Mouse (Mus musculus) lung, postnatal 0 days (tissue): ENCODE results near the gene Mip. TPM values are rescaled to one million over a fixed set of nuclear protein-coding genes. Genes with fewer than 3 reads are reported as not detected.

Source experiments
- ATAC-seq: fragments of 200-750 bp; cut with Nextera tagmentation; 2 replicates; pipeline ENCODE4 v1.8.0; 2017; ENCODE audit warnings: moderate library complexity
- DNase-seq: peaks from one replicate; pipeline ENCODE4 v3.0.0-alpha.2; 2016; ENCODE audit warnings: low spot score
- H3K27ac ChIP-seq: fragments of 300-500 bp; sonication (generic); 2 replicates; pipeline ENCODE4 v1.5.1; 2014; ENCODE audit warnings: antibody characterized with exemption, mild to moderate bottlenecking, low read length, mixed read lengths
- H3K27me3 ChIP-seq: fragments of 300-500 bp; sonication (generic); replicated peaks from 2 replicates; pipeline ENCODE4 v1.6.1; 2014; ENCODE audit warnings: low read length, mixed read lengths; ENCODE audit not compliant: insufficient read depth
- H3K36me3 ChIP-seq: fragments of 300-500 bp; sonication (generic); 2 replicates; pipeline ENCODE4 v1.6.1; 2014; ENCODE audit warnings: low read length, mixed read lengths; ENCODE audit not compliant: insufficient read depth
- H3K4me1 ChIP-seq: fragments of 300-500 bp; sonication (generic); 2 replicates; pipeline ENCODE4 v1.6.1; 2014; ENCODE audit warnings: antibody characterized with exemption, low read depth, low read length, mixed read lengths; ENCODE audit not compliant: insufficient read depth
- H3K4me2 ChIP-seq: fragments of 300-500 bp; sonication (generic); replicated peaks from 2 replicates; pipeline ENCODE4 v1.6.1; 2014; ENCODE audit warnings: low read depth, mild to moderate bottlenecking, low read length, moderate library complexity, mixed read lengths
- H3K4me3 ChIP-seq: fragments of 300-500 bp; sonication (generic); 2 replicates; pipeline ENCODE4 v1.5.1; 2014; ENCODE audit warnings: low read depth, low read length
- H3K9ac ChIP-seq: fragments of 300-500 bp; sonication (generic); replicated peaks from 2 replicates; pipeline ENCODE4 v1.6.1; 2014; ENCODE audit warnings: low read depth, mild to moderate bottlenecking
- H3K9me3 ChIP-seq: fragments of 300-500 bp; sonication (generic); 2 replicates; pipeline ENCODE4 v1.6.1; 2016; ENCODE audit warnings: low read length, mixed read lengths
- CTCF ChIP-seq: IDR thresholded peaks from 2 replicates; pipeline ENCODE4 v1.5.1; 2016; ENCODE audit warnings: antibody characterized with exemption, mild to moderate bottlenecking
- EP300 ChIP-seq: IDR thresholded peaks from 2 replicates; pipeline ENCODE4 v1.6.1; 2016; ENCODE audit warnings: antibody characterized with exemption, mild to moderate bottlenecking, control low read depth
- WGBS: fragments of 180-500 bp; shearing (Covaris S2); extraction: QIAGEN DNeasy Blood & Tissue Kit; methylation state at CpG from one replicate; pipeline ENCODE4 v1.1.7; 2014; 5-methylcytosine and 5-hydroxymethylcytosine counted together
- polyA plus RNA-seq: library from polyadenylated mRNA; unstranded; fragments of >200 nt; fragmentation: Nextera tagmentation; extraction: Ambion mirVana; gene quantifications from 2 replicates; pipeline ENCODE4 v1.2.1, GENCODE M21; 2015

Mip gene
- polyA plus RNA-seq, 1 experiment from 2014 or later = not detected

DNA sequence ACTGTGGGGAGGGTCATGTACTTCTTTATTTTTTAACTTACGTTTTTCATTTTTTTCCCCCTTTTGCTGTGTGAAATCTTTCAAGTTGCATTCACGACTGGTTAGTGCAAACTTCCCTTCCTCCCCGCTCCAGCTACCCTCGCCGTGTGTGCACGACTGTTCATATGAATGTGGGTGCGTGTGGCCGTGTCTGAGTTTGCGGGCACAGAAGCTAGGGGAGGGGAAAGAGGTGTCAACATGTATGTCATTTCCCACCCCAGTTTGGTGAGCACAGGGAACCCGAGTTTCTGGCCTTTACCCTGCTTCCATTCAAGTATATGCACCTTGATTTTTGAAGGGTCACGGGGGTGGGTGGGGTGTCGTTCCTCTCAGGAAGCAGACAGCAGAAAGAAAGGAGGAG, 4.9 kb downstream of the Mip start:
- 68% methylated on average over 12 of the region's 12 CpGs for WGBS
- no peaks in the 10 kb centered on the region for H3K36me3 ChIP-seq

GRCm38 (mm10) chr10:128231146-128231545, 5.5 kb downstream of the Mip start:
- TF ChIP-seq EP300 = no peak
- TF ChIP-seq CTCF = no peak
- Histone ChIP-seq H3K4me2 (peak overlapping the region; percentile 87), H3K4me3 (peak overlapping the region; percentile 72; the same call in 1 of the 2 replicates), H3K9ac (no peak overlapping the region), H3K9me3 (no peaks in the 10 kb centered on the region), H3K27me3 (no peaks in the 10 kb centered on the region), H3K36me3 (no peaks in the 10 kb centered on the region), H3K4me1 (no peaks in the 10 kb centered on the region), H3K27ac (no peak overlapping the region)
- WGBS = 8% methylated on average over 5 of the region's 5 CpGs
- no peak for DNase-seq
- no peak for ATAC-seq

More for the DNA sequence above, 4.9 kb downstream of the Mip start:
- H3K27me3 ChIP-seq = no peaks in the 10 kb centered on the region
- H3K9me3 ChIP-seq = no peaks in the 10 kb centered on the region
- H3K4me1 ChIP-seq = no peaks in the 10 kb centered on the region
- no peak overlapping the region for H3K4me3 ChIP-seq
- DNase-seq (no peak), ATAC-seq (no peak)
- no peak overlapping the region for H3K9ac ChIP-seq
- no peak overlapping the region for H3K27ac ChIP-seq
- TF ChIP-seq CTCF (no peak), EP300 (no peak)
- no peak overlapping the region for H3K4me2 ChIP-seq

DNA sequence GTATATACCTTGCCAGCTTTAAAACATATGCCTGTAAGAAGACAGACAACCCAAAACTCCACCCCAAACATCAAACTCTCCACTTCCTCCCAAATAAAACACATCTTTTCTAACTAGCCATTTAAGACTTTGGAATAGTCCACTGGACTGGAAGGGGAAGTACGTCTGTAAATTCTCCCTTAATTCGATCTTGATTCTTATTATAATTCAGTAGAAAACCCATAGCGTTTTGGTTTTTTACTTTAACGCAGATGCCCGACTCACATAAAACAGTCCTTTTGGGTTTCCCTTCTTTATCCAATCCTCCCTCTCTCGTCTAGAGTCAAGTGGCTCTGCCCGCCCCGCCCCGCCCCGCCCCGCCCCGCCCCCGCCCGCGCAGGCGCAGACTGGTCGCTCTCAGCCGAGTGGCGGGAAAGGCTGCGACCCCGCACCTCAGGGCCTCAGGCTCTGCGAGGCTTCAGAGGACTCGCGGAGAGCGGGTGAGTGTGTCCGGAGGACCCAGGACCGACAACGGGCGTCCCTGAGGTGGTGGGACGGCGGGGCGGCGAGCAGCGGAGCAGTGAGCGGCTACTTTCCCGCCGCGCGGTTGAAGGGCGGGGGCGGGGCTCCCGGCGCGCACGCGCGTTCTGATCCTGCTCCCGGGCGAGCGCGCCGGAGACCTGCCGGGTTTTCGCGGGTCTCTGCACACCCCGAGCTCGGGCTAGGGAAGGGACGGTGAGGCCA, 6.2 kb downstream of the Mip start, which contains the start of gene Timeless:
Timeless (plus strand) TSS at position 369 of the 723 bp plus-strand sequence.
- TF ChIP-seq EP300 (0 out of 2 replicates have a peak, but pooled peaks have one; percentile 37), CTCF (no peak)
- Histone ChIP-seq H3K27ac (peak within 1 kb of the TSS; percentile 90), H3K4me1 (no peaks in the 10 kb centered on the region), H3K9me3 (no peaks in the 10 kb centered on the region), H3K36me3 (no peaks in the 10 kb centered on the region), H3K27me3 (no peaks in the 10 kb centered on the region), H3K4me3 (peak within 1 kb of the TSS; percentile 72), H3K4me2 (peak within 1 kb of the TSS; percentile 87), H3K9ac (peak within 1 kb of the TSS; percentile 48)
- ATAC-seq (peak; percentile 94), DNase-seq (peak; percentile 84)
- 1% methylated on average over 53 of the region's 58 CpGs for WGBS

DNA sequence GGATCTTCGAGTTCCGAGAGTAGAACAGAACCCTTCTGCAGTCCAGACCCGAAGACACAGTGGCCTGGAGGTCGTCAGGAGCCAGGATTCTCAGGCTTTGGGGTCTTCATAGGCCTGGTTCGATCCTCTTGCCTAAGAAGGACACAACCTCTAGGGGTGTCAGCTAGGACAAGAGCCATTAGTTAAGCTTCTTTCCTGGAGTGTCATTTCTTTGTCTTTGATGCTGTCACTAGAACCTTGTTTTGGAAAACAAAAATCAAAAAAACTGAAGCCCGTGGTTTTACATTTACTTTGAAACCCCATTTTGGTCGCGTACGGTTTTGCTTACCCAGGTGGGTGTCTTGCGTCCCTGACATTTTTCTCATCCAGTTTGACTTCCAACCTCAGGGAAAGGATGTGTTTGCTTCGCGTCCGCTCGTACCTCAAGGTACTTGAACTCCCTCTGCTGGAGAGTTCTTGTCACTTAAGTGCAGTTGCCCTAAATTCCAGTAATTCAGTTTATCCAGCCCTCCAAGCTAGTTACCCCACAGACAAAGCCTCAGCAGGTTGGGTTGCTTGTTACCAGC, 6.9 kb downstream of the Mip start:
- Histone ChIP-seq H3K4me2 (peak overlapping the region; percentile 87), H3K36me3 (no peaks in the 10 kb centered on the region), H3K27ac (peak overlapping the region; percentile 90), H3K4me3 (peak overlapping the region; percentile 72), H3K27me3 (no peaks in the 10 kb centered on the region), H3K4me1 (no peaks in the 10 kb centered on the region), H3K9ac (peak overlapping the region; percentile 48), H3K9me3 (no peaks in the 10 kb centered on the region)
- ATAC-seq = peak; percentile 59
- TF ChIP-seq EP300 (no peak), CTCF (peak; percentile 90)
- peak; percentile 94 for DNase-seq
- WGBS = 0% methylated on average over 14 of the region's 14 CpGs

- Histone ChIP-seq H3K4me1 (no peaks in the 10 kb centered on the region), H3K4me3 (no peak overlapping the region), H3K27ac (no peak overlapping the region), H3K9me3 (no peaks in the 10 kb centered on the region), H3K36me3 (no peaks in the 10 kb centered on the region), H3K9ac (no peak overlapping the region), H3K4me2 (no peak overlapping the region), H3K27me3 (no peaks in the 10 kb centered on the region)
- DNase-seq (no peak), ATAC-seq (no peak)
- no peak for TF ChIP-seq EP300
- no peak for TF ChIP-seq CTCF
- 82% methylated on average over 4 of the region's 4 CpGs for whole genome bisulfite sequencing
Observed at GRCm38 (mm10) chr10:128236321-128236720, 10.7 kb downstream of the Mip start.

DNA sequence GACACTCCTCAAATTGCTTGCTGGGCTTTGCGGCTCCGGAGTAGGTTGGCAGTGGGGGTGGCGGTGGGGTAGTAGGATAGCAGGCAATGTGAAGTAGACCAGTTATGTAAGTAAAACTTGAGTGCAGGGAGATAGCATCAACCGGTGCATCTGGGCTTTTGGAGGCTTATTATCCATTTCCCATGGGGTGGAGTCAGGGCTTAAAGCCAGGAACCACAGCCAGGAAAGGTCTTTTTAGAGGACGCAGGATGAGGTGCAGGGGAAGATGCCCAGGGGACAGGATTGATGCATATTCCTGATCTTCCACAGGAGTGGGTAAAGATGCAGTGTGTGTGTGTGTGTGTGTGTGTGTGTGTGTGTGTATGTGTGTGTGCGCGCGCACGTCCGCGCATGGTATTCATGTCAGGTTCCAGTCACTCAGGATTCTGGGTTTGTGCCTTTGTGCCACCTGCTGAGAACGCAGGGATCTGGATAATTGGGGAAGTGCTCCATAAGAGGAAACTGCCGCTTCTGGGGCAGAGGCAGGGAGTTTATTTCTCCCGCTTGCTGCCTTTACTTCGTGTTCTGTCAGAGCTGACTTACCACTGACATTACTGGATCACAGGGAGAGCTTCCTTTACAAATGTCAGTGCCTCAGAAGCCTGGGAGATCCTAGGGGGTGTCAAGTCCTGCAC, 12.3 kb downstream of the Mip start:
- no peak for ATAC-seq
- peak; percentile 14 for DNase-seq
- Histone ChIP-seq H3K9me3 (no peaks in the 10 kb centered on the region), H3K36me3 (no peaks in the 10 kb centered on the region), H3K9ac (no peak overlapping the region), H3K27ac (no peak overlapping the region), H3K4me2 (no peak overlapping the region), H3K27me3 (no peaks in the 10 kb centered on the region), H3K4me3 (no peak overlapping the region), H3K4me1 (no peaks in the 10 kb centered on the region)
- 75% methylated on average over 15 of the region's 15 CpGs for WGBS
- TF ChIP-seq CTCF (no peak), EP300 (no peak)
